ENCODE assay signal across 13 mouse cellular contexts in genomic region chr9:100486431-100486830, GRCm38 (mm10). TPM values are rescaled to one million over a fixed set of nuclear protein-coding genes. Genes with fewer than 3 reads are reported as not detected.
DNase-seq lines count a peak whose midpoint lies in the region; ATAC-seq and TF ChIP-seq lines count a peak whose summit lies in the region.
"Had no signal": no experiment of that assay in that cellular context is flagged by ENCODE, and none has a peak within 500 bp of the region (broad histone marks: within the 10 kb centered on the region; RNA-seq: fewer than 3 reads in every experiment).

Gene Il20rb (minus strand): TSS chr9:100486788.

- 71% methylated on average over 5 of the region's 5 CpGs for WGBS in forebrain, embryonic 12.5 days
- 51% methylated on average over 5 of the region's 5 CpGs for whole genome bisulfite sequencing in forebrain, postnatal 0 days
- 86% methylated on average over 5 of the region's 5 CpGs for WGBS in midbrain, embryonic 11.5 days
- WGBS in midbrain, embryonic 13.5 days = 82% methylated on average over 5 of the region's 5 CpGs

- peaks cover 3% of the 10 kb centered on the region; the same call in 1 of the 2 replicates for H3K4me1 ChIP-seq in forebrain, embryonic 12.5 days
- no peaks in the 10 kb centered on the region for H3K4me1 ChIP-seq in forebrain, postnatal 0 days (ENCODE audit: insufficient read depth)
- H3K4me1 ChIP-seq in midbrain, embryonic 11.5 days (ENCODE audit: control insufficient read depth, insufficient read depth, low read length) = no peaks in the 10 kb centered on the region
- H3K4me1 ChIP-seq in midbrain, embryonic 13.5 days (replicated peaks) = peaks cover 2% of the 10 kb centered on the region; the same call in 1 of the 2 replicates

- no peaks in the 10 kb centered on the region for H3K27me3 ChIP-seq in forebrain, embryonic 12.5 days
- H3K27me3 ChIP-seq in forebrain, postnatal 0 days (ENCODE audit: insufficient read depth, low read length) = no peaks in the 10 kb centered on the region
- no peaks in the 10 kb centered on the region for H3K27me3 ChIP-seq in midbrain, embryonic 11.5 days (ENCODE audit: control insufficient read depth, insufficient read depth, low read length)
- no peaks in the 10 kb centered on the region for H3K27me3 ChIP-seq in midbrain, embryonic 13.5 days
- H3K27me3 ChIP-seq: liver, embryonic 12.5 days; midbrain, embryonic 12.5 days; stomach, embryonic 15.5 days had no signal

- no peaks in the 10 kb centered on the region for H3K36me3 ChIP-seq in forebrain, embryonic 12.5 days (replicated peaks)
- H3K36me3 ChIP-seq in forebrain, postnatal 0 days (ENCODE audit: insufficient read depth) = no peaks in the 10 kb centered on the region; the same call in 1 of the 2 replicates
- H3K36me3 ChIP-seq in midbrain, embryonic 11.5 days (ENCODE audit: control insufficient read depth, insufficient read depth, low read length) = 0 out of 2 replicates have a peak, but pooled peaks cover 2% of the 10 kb centered on the region
- H3K36me3 ChIP-seq in midbrain, embryonic 13.5 days = no peaks in the 10 kb centered on the region
- H3K36me3 ChIP-seq: midbrain, embryonic 12.5 days; stomach, embryonic 15.5 days had no signal

- no peaks in the 10 kb centered on the region for H3K9me3 ChIP-seq in forebrain, embryonic 12.5 days
- no peaks in the 10 kb centered on the region for H3K9me3 ChIP-seq in forebrain, postnatal 0 days (ENCODE audit: low read length)
- no peaks in the 10 kb centered on the region for H3K9me3 ChIP-seq in midbrain, embryonic 11.5 days (ENCODE audit: control insufficient read depth, low read length)
- H3K9me3 ChIP-seq in midbrain, embryonic 13.5 days = no peaks in the 10 kb centered on the region
- H3K9me3 ChIP-seq: liver, embryonic 12.5 days; midbrain, embryonic 12.5 days; stomach, embryonic 15.5 days had no signal

- H3K27ac ChIP-seq in forebrain, embryonic 12.5 days = peak within 1 kb of the TSS; percentile 1; the same call in 1 of the 2 replicates
- H3K27ac ChIP-seq in forebrain, postnatal 0 days (ENCODE audit: low read depth, low read length) = no peak within 1 kb of the TSS
- H3K27ac ChIP-seq in midbrain, embryonic 11.5 days (ENCODE audit: low read depth, low read length) = no peak within 1 kb of the TSS
- no peak within 1 kb of the TSS for H3K27ac ChIP-seq in midbrain, embryonic 13.5 days
- H3K27ac ChIP-seq: liver, embryonic 12.5 days; midbrain, embryonic 12.5 days had no signal

- H3K4me2 ChIP-seq in forebrain, embryonic 12.5 days = no peak within 1 kb of the TSS
- no peak within 1 kb of the TSS for H3K4me2 ChIP-seq in forebrain, postnatal 0 days (ENCODE audit: low read depth)
- no peak within 1 kb of the TSS for H3K4me2 ChIP-seq in midbrain, embryonic 11.5 days
- H3K4me2 ChIP-seq in midbrain, embryonic 13.5 days (replicated peaks) = no peak within 1 kb of the TSS
- H3K4me2 ChIP-seq: liver, embryonic 12.5 days; midbrain, embryonic 12.5 days; stomach, embryonic 15.5 days had no signal

- peak; percentile 17; the same call in 1 of the 2 replicates for ATAC-seq in forebrain, embryonic 12.5 days (ENCODE audit: low FRiP score)
- no peak for ATAC-seq in forebrain, postnatal 0 days
- ATAC-seq in midbrain, embryonic 11.5 days (ENCODE audit: low FRiP score) = no peak
- no peak for ATAC-seq in midbrain, embryonic 13.5 days
- ATAC-seq: liver, embryonic 12.5 days had no signal

- no peak within 1 kb of the TSS for H3K4me3 ChIP-seq in forebrain, embryonic 12.5 days (replicated peaks)
- H3K4me3 ChIP-seq in forebrain, postnatal 0 days (ENCODE audit: low read depth, low read length) = no peak within 1 kb of the TSS
- no peak within 1 kb of the TSS for H3K4me3 ChIP-seq in midbrain, embryonic 11.5 days (ENCODE audit: low read depth, low read length)
- H3K4me3 ChIP-seq in midbrain, embryonic 13.5 days (replicated peaks) = no peak within 1 kb of the TSS
- H3K4me3 ChIP-seq: liver, embryonic 12.5 days; midbrain, embryonic 12.5 days; stomach, embryonic 15.5 days had no signal

- no peak for TF ChIP-seq CTCF in forebrain, postnatal 0 days (IDR thresholded peaks at IDR 0.05; ENCODE audit: low read depth)

- no peak within 1 kb of the TSS for H3K9ac ChIP-seq in forebrain, embryonic 12.5 days
- no peak within 1 kb of the TSS for H3K9ac ChIP-seq in forebrain, postnatal 0 days
- H3K9ac ChIP-seq in midbrain, embryonic 11.5 days (ENCODE audit: low read length) = no peak within 1 kb of the TSS
- no peak within 1 kb of the TSS for H3K9ac ChIP-seq in midbrain, embryonic 13.5 days (replicated peaks)
- H3K9ac ChIP-seq: liver, embryonic 12.5 days; midbrain, embryonic 12.5 days; stomach, embryonic 15.5 days had no signal

- DNase-seq in forebrain, postnatal 0 days = no peak
- peak; percentile 31 for DNase-seq in midbrain, embryonic 11.5 days (ENCODE audit: low spot score, missing footprints)
- DNase-seq in gonadal fat pad, adult 2 months (ENCODE audit: low read depth) = no peak
- DNase-seq in right cerebral cortex, postnatal 36 days (ENCODE audit: low spot score in 2 of 2) = no peak
- DNase-seq in kidney, postnatal 4 days = no peak
- DNase-seq: cerebellum, adult 11-12 months; layer of hippocampus, adult 9-11 months; thymus, postnatal 4 days had no signal

RNA-seq across cellular contexts. Expression of gene Il20rb, which starts in this region (rescaled TPM):
- 1.3 and 1.6 TPM in 2 replicates for polyA plus RNA-seq in forebrain, embryonic 12.5 days (2016; fragmentation: Nextera tagmentation; extraction: Ambion mirVana)
- total RNA-seq in forebrain, postnatal 0 days (2014; rRNA removed) = 0.92 and 1.1 TPM in 2 replicates
- 0.77 and 1.4 TPM in 2 replicates for polyA plus RNA-seq in forebrain, postnatal 0 days (2015; fragmentation: Nextera tagmentation; extraction: Ambion mirVana)
- polyA plus RNA-seq in midbrain, embryonic 11.5 days (2014; fragmentation: Nextera tagmentation; extraction: Ambion mirVana) = 0.59 and 1.2 TPM in 2 replicates
- polyA plus RNA-seq in midbrain, embryonic 13.5 days (2015; fragmentation: Nextera tagmentation; extraction: Ambion mirVana) = 0.70 and 0.86 TPM in 2 replicates
- 23.2 and 25.0 TPM in 2 replicates for polyA plus RNA-seq in gonadal fat pad, adult 2 months (2012; rRNA removed)
